Mouse (Mus musculus) CD4-positive, CD25-positive, alpha-beta regulatory T cell (primary cell): ENCODE measurements around the gene Llph. TPM values are rescaled to one million over a fixed set of nuclear protein-coding genes. Genes with fewer than 3 reads are reported as not detected.

Source experiments
- polyA plus RNA-seq: library from polyadenylated mRNA; unstranded; fragments of 100-300 nt; shearing (Covaris generic); gene quantifications from one replicate; pipeline ENCODE4 v1.2.1, GENCODE M21; 2017

The Llph gene
- polyA plus RNA-seq, result 98.6 TPM

GRCm38 (mm10) chr10:120226871-120227661 is at the start of gene Llph:
Gene Llph, plus strand, starts transcription at chr10:120227070.

GRCm38 (mm10) chr10:120201131-120201921 is 25.5 kb upstream of the Llph start, which contains the start of gene Tmbim4:
Gene Tmbim4, plus strand, starts transcription at chr10:120201590.

GRCm38 (mm10) chr10:120201961-120202402 is 24.9 kb upstream of the Llph start, which contains the start of gene Irak3:
Gene Irak3, minus strand, starts transcription at chr10:120202130.

Other genes starting within 250 kb of the Llph start
- 19.5 TPM for gene Helb, start 114.1 kb upstream of the Llph start, polyA plus RNA-seq
- 141 TPM for gene Tmbim4, start 25.5 kb upstream of the Llph start, polyA plus RNA-seq
- 5.5 TPM for gene Irak3, start 24.9 kb upstream of the Llph start, polyA plus RNA-seq
- 0.32 TPM for gene Hmga2, start 249.4 kb downstream of the Llph start, polyA plus RNA-seq